Mouse (Mus musculus): ENCODE results near the gene Nav3. TPM values are rescaled to one million over a fixed set of nuclear protein-coding genes. Genes with fewer than 3 reads are reported as not detected.

Nav3 gene
- polyA plus RNA-seq, 2 experiments = 0.06 to 0.07 TPM

DNA sequence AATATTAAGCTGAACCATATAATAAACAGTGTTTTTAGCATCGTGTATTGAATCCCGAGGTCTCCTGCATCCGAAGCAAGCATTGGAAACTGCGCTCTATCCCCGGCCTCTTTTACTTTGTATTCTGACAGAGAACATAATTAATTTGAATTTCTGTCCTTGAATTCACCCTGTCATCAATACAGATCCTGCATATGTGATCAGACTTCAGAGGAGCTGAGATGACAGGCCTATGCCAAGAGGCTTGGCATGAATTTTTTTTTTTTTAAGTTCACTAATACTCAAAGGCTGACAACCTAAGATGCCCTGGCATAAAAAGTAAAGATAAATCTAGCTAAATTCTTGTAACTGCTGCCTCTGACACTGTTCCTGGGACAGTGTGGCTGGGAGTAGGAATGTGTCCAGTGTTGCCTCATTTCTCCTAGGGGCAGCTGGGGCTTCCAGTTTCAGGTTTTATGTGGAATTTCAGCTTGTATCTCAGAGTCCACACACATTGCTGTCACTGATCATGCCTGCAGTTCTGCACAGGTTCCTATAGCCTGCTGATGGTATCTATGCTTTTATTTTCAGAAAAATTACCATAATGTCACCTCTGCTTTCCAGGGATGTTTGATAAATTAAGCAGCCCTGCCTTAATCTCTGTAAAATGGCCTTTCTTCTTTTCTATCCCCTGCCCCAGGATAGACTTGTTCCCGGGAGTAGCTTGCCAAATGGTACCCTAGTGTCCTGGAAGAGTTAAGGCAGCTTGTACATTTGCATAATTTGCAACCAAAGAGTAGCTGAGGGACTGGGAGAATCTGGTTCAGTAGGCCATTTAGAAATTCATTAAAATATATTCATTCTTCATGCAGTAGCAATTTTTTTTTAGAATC, 301.8 kb downstream of the Nav3 start:
- Histone ChIP-seq H3K4me2 (ENCODE audit: low read depth) (no peak overlapping the region), H3K27ac (no peak overlapping the region), H3K36me3 (replicated peaks; ENCODE audit: control insufficient read depth, insufficient read depth, low read depth) (no peaks in the 10 kb centered on the region), H3K4me3 (ENCODE audit: insufficient read depth in 1 of 2, low read depth in 2 of 2, low read length in 2 of 2) (no peak overlapping the region), H3K9me3 (ENCODE audit: control insufficient read depth, low read length) (no peaks in the 10 kb centered on the region), H3K4me1 (replicated peaks; ENCODE audit: control insufficient read depth in 2 of 2, insufficient read depth in 2 of 2, low read length in 1 of 2) (no peaks in the 10 kb centered on the region), H3K27me3 (ENCODE audit: control insufficient read depth, insufficient read depth, low read length) (no peaks in the 10 kb centered on the region), H3K9ac (replicated peaks) (no peak overlapping the region)
- 59% methylated on average over 6 of the region's 6 CpGs for WGBS (ENCODE audit: insufficient replicate concordance)
- DNase-seq (ENCODE audit: low read depth in 3 of 3, low spot score in 3 of 3) (no peak), ATAC-seq (ENCODE audit: insufficient read depth) (no peak)
- TF ChIP-seq EP300 (IDR thresholded peaks at IDR 0.05; ENCODE audit: low read depth) (no peak), CTCF (IDR thresholded peaks at IDR 0.05; ENCODE audit: low read depth) (no peak)

- H3K4me3 ChIP-seq (ENCODE audit: insufficient read depth in 1 of 2, low read depth in 2 of 2, low read length in 2 of 2) = no peak overlapping the region
- TF ChIP-seq EP300 (IDR thresholded peaks at IDR 0.05; ENCODE audit: low read depth) (no peak), CTCF (IDR thresholded peaks at IDR 0.05; ENCODE audit: low read depth) (no peak)
- DNase-seq (ENCODE audit: low read depth in 3 of 3, low spot score in 3 of 3) (no peak), ATAC-seq (ENCODE audit: insufficient read depth) (no peak)
- no peak overlapping the region for H3K9ac ChIP-seq (replicated peaks)
- no peak overlapping the region for H3K4me2 ChIP-seq (ENCODE audit: low read depth)
- no peaks in the 10 kb centered on the region for H3K9me3 ChIP-seq (ENCODE audit: control insufficient read depth, low read length)
- H3K27ac ChIP-seq = no peak overlapping the region
- no peaks in the 10 kb centered on the region for H3K36me3 ChIP-seq (replicated peaks; ENCODE audit: control insufficient read depth, insufficient read depth, low read depth)
- no peaks in the 10 kb centered on the region for H3K27me3 ChIP-seq (ENCODE audit: control insufficient read depth, insufficient read depth, low read length)
- no peaks in the 10 kb centered on the region for H3K4me1 ChIP-seq (replicated peaks; ENCODE audit: control insufficient read depth in 2 of 2, insufficient read depth in 2 of 2, low read length in 1 of 2)
Measured at GRCm38 (mm10) chr10:110120572-110120971, 335.4 kb downstream of the Nav3 start.

DNA sequence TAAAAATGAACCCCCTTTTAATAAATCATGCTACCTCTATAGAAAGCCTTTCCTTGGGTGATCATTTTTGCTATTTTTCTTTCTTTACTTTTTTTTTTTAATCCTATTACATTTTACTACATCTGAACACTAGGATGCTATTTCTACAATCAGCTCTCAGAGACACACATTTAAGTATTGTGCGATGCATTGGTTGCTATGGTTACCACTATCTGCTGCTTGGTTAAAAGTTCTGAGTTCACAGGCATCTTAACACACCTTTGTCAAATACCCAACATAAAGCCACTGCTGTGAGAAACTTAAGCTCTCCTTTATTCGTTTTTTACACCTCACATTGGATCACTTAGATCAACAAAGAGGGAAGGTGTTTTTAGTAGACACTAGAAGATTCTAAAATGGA, 338.7 kb downstream of the Nav3 start:
- Histone ChIP-seq H3K9me3 (ENCODE audit: control insufficient read depth, low read length) (no peaks in the 10 kb centered on the region), H3K9ac (replicated peaks) (no peak overlapping the region), H3K4me3 (ENCODE audit: insufficient read depth in 1 of 2, low read depth in 2 of 2, low read length in 2 of 2) (no peak overlapping the region), H3K4me1 (replicated peaks; ENCODE audit: control insufficient read depth in 2 of 2, insufficient read depth in 2 of 2, low read length in 1 of 2) (no peaks in the 10 kb centered on the region), H3K4me2 (ENCODE audit: low read depth) (no peak overlapping the region), H3K27me3 (ENCODE audit: control insufficient read depth, insufficient read depth, low read length) (no peaks in the 10 kb centered on the region), H3K36me3 (replicated peaks; ENCODE audit: control insufficient read depth, insufficient read depth, low read depth) (no peaks in the 10 kb centered on the region), H3K27ac (no peak overlapping the region)
- DNase-seq (ENCODE audit: low read depth in 3 of 3, low spot score in 3 of 3) = no peak
- no peak for ATAC-seq (ENCODE audit: insufficient read depth)
- WGBS (ENCODE audit: insufficient replicate concordance) = 38% methylated on average over 2 of the region's 2 CpGs
- TF ChIP-seq EP300 (IDR thresholded peaks at IDR 0.05; ENCODE audit: low read depth) (no peak), CTCF (IDR thresholded peaks at IDR 0.05; ENCODE audit: low read depth) (no peak)

- H3K9ac ChIP-seq (replicated peaks) = no peak overlapping the region
- H3K27me3 ChIP-seq (ENCODE audit: control insufficient read depth, insufficient read depth, low read length) = no peaks in the 10 kb centered on the region
- H3K4me3 ChIP-seq (ENCODE audit: insufficient read depth in 1 of 2, low read depth in 2 of 2, low read length in 2 of 2) = no peak overlapping the region
- H3K9me3 ChIP-seq (ENCODE audit: control insufficient read depth, low read length) = no peaks in the 10 kb centered on the region
- DNase-seq (ENCODE audit: low read depth in 3 of 3, low spot score in 3 of 3) (no peak), ATAC-seq (ENCODE audit: insufficient read depth) (no peak)
- no peak overlapping the region for H3K27ac ChIP-seq
- 55% methylated on average over 5 of the region's 5 CpGs for WGBS (ENCODE audit: insufficient replicate concordance)
- no peaks in the 10 kb centered on the region for H3K4me1 ChIP-seq (replicated peaks; ENCODE audit: control insufficient read depth in 2 of 2, insufficient read depth in 2 of 2, low read length in 1 of 2)
- no peak overlapping the region for H3K4me2 ChIP-seq (ENCODE audit: low read depth)
- H3K36me3 ChIP-seq (replicated peaks; ENCODE audit: control insufficient read depth, insufficient read depth, low read depth) = no peaks in the 10 kb centered on the region
- no peak for TF ChIP-seq CTCF (IDR thresholded peaks at IDR 0.05; ENCODE audit: low read depth)
- TF ChIP-seq EP300 (IDR thresholded peaks at IDR 0.05; ENCODE audit: low read depth) = no peak
Measured at GRCm38 (mm10) chr10:110112669-110113458, 343.1 kb downstream of the Nav3 start.

DNA sequence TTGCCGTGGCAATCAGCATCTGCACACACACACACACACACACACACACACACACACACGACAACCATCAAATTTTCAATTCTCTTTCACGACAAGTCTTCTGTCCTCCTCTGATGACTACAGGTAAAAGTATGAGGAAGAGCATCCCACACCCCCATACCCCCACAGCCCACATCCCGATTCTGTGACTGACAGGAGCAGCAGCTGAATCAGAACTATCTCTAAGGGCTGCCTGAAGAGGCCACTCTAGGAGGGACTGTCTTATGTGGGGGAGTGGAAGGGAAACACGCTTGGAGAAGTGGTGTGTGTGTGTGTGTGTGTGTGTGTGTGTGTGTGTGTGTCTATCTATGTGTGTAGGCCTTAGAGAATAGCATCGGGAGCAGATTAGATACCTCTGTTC, 352.7 kb downstream of the Nav3 start:
- no peaks in the 10 kb centered on the region for H3K36me3 ChIP-seq (replicated peaks; ENCODE audit: control insufficient read depth, insufficient read depth, low read depth)
- WGBS (ENCODE audit: insufficient replicate concordance) = 64% methylated on average over 6 of the region's 6 CpGs
- H3K27me3 ChIP-seq (ENCODE audit: control insufficient read depth, insufficient read depth, low read length) = no peaks in the 10 kb centered on the region
- H3K27ac ChIP-seq = no peak overlapping the region
- H3K9me3 ChIP-seq (ENCODE audit: control insufficient read depth, low read length) = no peaks in the 10 kb centered on the region
- H3K4me2 ChIP-seq (ENCODE audit: low read depth) = no peak overlapping the region
- no peak for ATAC-seq (ENCODE audit: insufficient read depth)
- no peaks in the 10 kb centered on the region for H3K4me1 ChIP-seq (replicated peaks; ENCODE audit: control insufficient read depth in 2 of 2, insufficient read depth in 2 of 2, low read length in 1 of 2)
- no peak overlapping the region for H3K4me3 ChIP-seq (ENCODE audit: insufficient read depth in 1 of 2, low read depth in 2 of 2, low read length in 2 of 2)
- no peak for DNase-seq (ENCODE audit: low read depth in 3 of 3, low spot score in 3 of 3)
- no peak overlapping the region for H3K9ac ChIP-seq (replicated peaks)
- TF ChIP-seq CTCF (IDR thresholded peaks at IDR 0.05; ENCODE audit: low read depth) (no peak), EP300 (IDR thresholded peaks at IDR 0.05; ENCODE audit: low read depth) (no peak)
